Mouse (Mus musculus) monocyte, adult 5-6 weeks (primary cell): Measurements from ENCODE around the gene Cox7c. TPM values are rescaled to one million over a fixed set of nuclear protein-coding genes. Genes with fewer than 3 reads are reported as not detected.
"Not testable (repeated sequence)": the region's sequence is repeated elsewhere in the genome, so short reads cannot be mapped to it uniquely, and the experiment has no call there.

Experiments used
- ATAC-seq: fragments of 153-309, 156-312 bp; replicated peaks from 2 replicates; pipeline ENCODE4 v1.8.0; 2017; ENCODE audit warnings: mild to moderate bottlenecking; ENCODE audit not compliant: low TSS enrichment, insufficient number of reproducible peaks, severe bottlenecking, poor library complexity, low FRiP score
- total RNA-seq: library from RNA; stranded (forward); fragments of 200-1000, 200-491, 200-594 nt; gene quantifications from 3 replicates; pipeline ENCODE4 v1.2.3, GENCODE M21; 2017

Cox7c gene
- total RNA-seq, result 215 to 325 TPM (median 252 TPM) in 3 replicates

GRCm38 (mm10) chr13:86046254-86046951, at the start of gene Cox7c:
Gene Cox7c, minus strand, starts transcription at chr13:86046904.
- peak; percentile 100 for ATAC-seq

- no peak for ATAC-seq
Observed at GRCm38 (mm10) chr13:86068011-86068724, 21.5 kb upstream of the Cox7c start.

- no peak for ATAC-seq
Observed at GRCm38 (mm10) chr13:86067508-86067907, 20.8 kb upstream of the Cox7c start.

- ATAC-seq, result not testable (repeated sequence)
Observed at GRCm38 (mm10) chr13:86054091-86054490, 7.4 kb upstream of the Cox7c start.

- no peak for ATAC-seq
Observed at GRCm38 (mm10) chr13:86004907-86005675, 41.6 kb downstream of the Cox7c start.
